Mouse (Mus musculus) limb, embryonic 14.5 days (tissue): Measurements from ENCODE around the gene Sac3d1. TPM values are rescaled to one million over a fixed set of nuclear protein-coding genes. Genes with fewer than 3 reads are reported as not detected.

Source experiments
- ATAC-seq: fragments of 200-750 bp; cut with Nextera tagmentation; 2 replicates; pipeline ENCODE4 v1.8.0; 2017; ENCODE audit warnings: low read depth, moderate number of reproducible peaks, moderate TSS enrichment; ENCODE audit not compliant: low FRiP score
- DNase-seq: peaks from one replicate; pipeline ENCODE4 v3.0.0-alpha.2; 2015; ENCODE audit warnings: low spot score
- H3K27ac ChIP-seq: fragments of 300-500 bp; sonication (generic); replicated peaks from 2 replicates; pipeline ENCODE4 v1.5.1; 2014; ENCODE audit warnings: low read depth, mild to moderate bottlenecking, low read length, moderate library complexity, mixed read lengths
- H3K27me3 ChIP-seq: fragments of 300-500 bp; sonication (generic); 2 replicates; pipeline ENCODE4 v1.6.1; 2014; ENCODE audit warnings: low read length, mixed read lengths; ENCODE audit not compliant: control insufficient read depth, insufficient read depth
- H3K36me3 ChIP-seq: fragments of 300-500 bp; sonication (generic); 2 replicates; pipeline ENCODE4 v1.6.1; 2014; ENCODE audit warnings: mild to moderate bottlenecking, low read length, moderate library complexity, mixed read lengths; ENCODE audit not compliant: control insufficient read depth, insufficient read depth
- H3K4me1 ChIP-seq: fragments of 300-500 bp; sonication (generic); 2 replicates; pipeline ENCODE4 v1.6.1; 2014; ENCODE audit warnings: antibody characterized with exemption, low read length, mixed read lengths; ENCODE audit not compliant: control insufficient read depth, insufficient read depth
- H3K4me2 ChIP-seq: fragments of 300-500 bp; sonication (generic); replicated peaks from 2 replicates; pipeline ENCODE4 v1.6.1; 2014; ENCODE audit warnings: low read depth, mild to moderate bottlenecking, low read length, moderate library complexity; ENCODE audit not compliant: severe bottlenecking
- H3K4me3 ChIP-seq: fragments of 300-500 bp; sonication (generic); replicated peaks from 2 replicates; pipeline ENCODE4 v1.5.1; 2014; ENCODE audit warnings: low read length
- H3K9ac ChIP-seq: fragments of 300-500 bp; sonication (generic); 2 replicates; pipeline ENCODE4 v1.6.1; 2014; ENCODE audit warnings: mild to moderate bottlenecking, low read depth, low read length, moderate library complexity; ENCODE audit not compliant: severe bottlenecking
- H3K9me3 ChIP-seq: fragments of 300-500 bp; sonication (generic); 2 replicates; pipeline ENCODE4 v1.6.1; 2016; ENCODE audit warnings: low read length; ENCODE audit not compliant: control insufficient read depth
- POLR2A ChIP-seq: fragments of 200-500 bp; IDR thresholded peaks from 2 replicates; pipeline ENCODE4 v1.8.0; 2012; ENCODE audit warnings: inconsistent platforms, mild to moderate bottlenecking, moderate library complexity, borderline replicate concordance; ENCODE audit not compliant: insufficient read depth, insufficient read length; ENCODE audit errors: extremely low read depth
- WGBS: fragments of 180-500 bp; shearing (Covaris S2); extraction: QIAGEN DNeasy Blood & Tissue Kit; methylation state at CpG from one replicate; pipeline ENCODE4 v1.1.7; 2014; 5-methylcytosine and 5-hydroxymethylcytosine counted together
- polyA plus RNA-seq, 2 experiments: library from polyadenylated mRNA; depleted of rRNA in 1 of 2; stranded (reverse) in 1 of 2; unstranded in 1 of 2; fragments of >200 nt; fragmentation: Nextera tagmentation in 1 of 2; extraction: Ambion mirVana in 1 of 2; gene quantifications; 2 replicates each; pipeline versions ENCODE4 v1.2.1 to v1.2.3; 2012 to 2014

Gene Sac3d1
- polyA plus RNA-seq, 2 experiments = 45.6 to 55.9 TPM

- Histone ChIP-seq H3K27ac (no peak within 1 kb of the TSS), H3K36me3 (peaks cover 35% of the 10 kb centered on the region), H3K27me3 (no peaks in the 10 kb centered on the region), H3K4me3 (no peak within 1 kb of the TSS), H3K4me2 (no peak within 1 kb of the TSS), H3K9me3 (no peaks in the 10 kb centered on the region), H3K4me1 (peaks cover 12% of the 10 kb centered on the region), H3K9ac (no peak within 1 kb of the TSS)
- 95% methylated on average over 12 of the region's 12 CpGs for WGBS
- no peak for TF ChIP-seq POLR2A
- ATAC-seq = no peak
- no peak for DNase-seq
Observed at GRCm38 (mm10) chr19:6079983-6080480, 38.4 kb downstream of the Sac3d1 start, which contains the start of gene Tmem262. Tmem262 (plus strand) TSS chr19:6080033.

GRCm38 (mm10) chr19:6076564-6077393 is 41.7 kb downstream of the Sac3d1 start, which contains the start of gene Vps51:
Vps51 (minus strand) TSS chr19:6077231.
- WGBS = 1% methylated on average over 33 of the region's 33 CpGs
- H3K9ac ChIP-seq = peak within 1 kb of the TSS; percentile 70
- H3K4me1 ChIP-seq = peaks cover 3% of the 10 kb centered on the region; the same call in 1 of the 2 replicates
- H3K27me3 ChIP-seq = no peaks in the 10 kb centered on the region
- peak within 1 kb of the TSS; percentile 82 for H3K4me2 ChIP-seq
- no peak for TF ChIP-seq POLR2A
- peak within 1 kb of the TSS; percentile 72 for H3K4me3 ChIP-seq
- H3K9me3 ChIP-seq = no peaks in the 10 kb centered on the region
- peaks cover 38% of the 10 kb centered on the region for H3K36me3 ChIP-seq
- H3K27ac ChIP-seq = peak within 1 kb of the TSS; percentile 73
- peak; percentile 88 for ATAC-seq
- peak; percentile 95 for DNase-seq

GRCm38 (mm10) chr19:6073889-6074288 is 44.6 kb downstream of the Sac3d1 start:
- TF ChIP-seq POLR2A = no peak
- Histone ChIP-seq H3K4me1 (peaks cover 3% of the 10 kb centered on the region; the same call in 1 of the 2 replicates), H3K36me3 (peaks cover 43% of the 10 kb centered on the region), H3K9ac (no peak overlapping the region), H3K4me2 (no peak overlapping the region), H3K27me3 (no peaks in the 10 kb centered on the region), H3K27ac (no peak overlapping the region), H3K4me3 (no peak overlapping the region), H3K9me3 (no peaks in the 10 kb centered on the region)
- WGBS = 91% methylated on average over 5 of the region's 5 CpGs
- no peak for ATAC-seq
- DNase-seq = no peak

- H3K9me3 ChIP-seq = no peaks in the 10 kb centered on the region
- H3K4me3 ChIP-seq = no peak overlapping the region
- no peak overlapping the region for H3K9ac ChIP-seq
- WGBS = 93% methylated on average over 19 of the region's 19 CpGs
- DNase-seq (no peak), ATAC-seq (no peak)
- H3K36me3 ChIP-seq = peaks cover 49% of the 10 kb centered on the region
- no peak for TF ChIP-seq POLR2A
- H3K27ac ChIP-seq = no peak overlapping the region
- H3K27me3 ChIP-seq = no peaks in the 10 kb centered on the region
- H3K4me1 ChIP-seq = peaks cover 16% of the 10 kb centered on the region
- H3K4me2 ChIP-seq = no peak overlapping the region
Observed at GRCm38 (mm10) chr19:6071261-6071660, 47.2 kb downstream of the Sac3d1 start.

- TF ChIP-seq POLR2A = no peak
- ATAC-seq (no peak), DNase-seq (no peak)
- no peak overlapping the region for H3K27ac ChIP-seq
- H3K4me3 ChIP-seq = no peak overlapping the region
- 90% methylated on average over 31 of the region's 31 CpGs for WGBS
- H3K4me2 ChIP-seq = no peak overlapping the region
- H3K9ac ChIP-seq = no peak overlapping the region
- H3K9me3 ChIP-seq = no peaks in the 10 kb centered on the region
- H3K27me3 ChIP-seq = no peaks in the 10 kb centered on the region
- peaks cover 13% of the 10 kb centered on the region for H3K4me1 ChIP-seq
- H3K36me3 ChIP-seq = peaks cover 49% of the 10 kb centered on the region
Observed at GRCm38 (mm10) chr19:6070571-6071250, 47.7 kb downstream of the Sac3d1 start.
